Mouse (Mus musculus) lung, embryonic 14.5 days (tissue): ENCODE data around the gene Rftn1. TPM values are rescaled to one million over a fixed set of nuclear protein-coding genes. Genes with fewer than 3 reads are reported as not detected.
A peak's percentile ranks its signal among the peaks of the same experiment; 100 is the strongest.

Source experiments
- ATAC-seq: fragments of 200-750 bp; cut with Nextera tagmentation; 2 replicates; pipeline ENCODE4 v1.8.0; 2017; ENCODE audit warnings: mild to moderate bottlenecking, moderate TSS enrichment, moderate library complexity; ENCODE audit not compliant: insufficient read depth
- DNase-seq: peaks from one replicate; pipeline ENCODE4 v3.0.0-alpha.2; 2015
- H3K27ac ChIP-seq: fragments of 300-500 bp; sonication (generic); 2 replicates; pipeline ENCODE4 v1.5.1; 2014; ENCODE audit warnings: low read depth, mild to moderate bottlenecking, moderate library complexity
- H3K27me3 ChIP-seq: fragments of 300-500 bp; sonication (generic); 2 replicates; pipeline ENCODE4 v1.6.1; 2014; ENCODE audit warnings: low read length, control low read depth; ENCODE audit not compliant: insufficient read depth
- H3K36me3 ChIP-seq: fragments of 300-500 bp; sonication (generic); 2 replicates; pipeline ENCODE4 v1.6.1; 2014; ENCODE audit warnings: control low read depth; ENCODE audit not compliant: insufficient read depth
- H3K4me1 ChIP-seq: fragments of 300-500 bp; sonication (generic); 2 replicates; pipeline ENCODE4 v1.6.1; 2014; ENCODE audit warnings: antibody characterized with exemption, control low read depth; ENCODE audit not compliant: insufficient read depth
- H3K4me2 ChIP-seq: fragments of 300-500 bp; sonication (generic); 2 replicates; pipeline ENCODE4 v1.6.1; 2014; ENCODE audit warnings: mild to moderate bottlenecking
- H3K4me3 ChIP-seq: fragments of 300-500 bp; sonication (generic); 2 replicates; pipeline ENCODE4 v1.5.1; 2014; ENCODE audit warnings: low read depth, low read length
- H3K9ac ChIP-seq: fragments of 300-500 bp; sonication (generic); 2 replicates; pipeline ENCODE4 v1.6.1; 2014
- H3K9me3 ChIP-seq: fragments of 300-500 bp; sonication (generic); 2 replicates; pipeline ENCODE4 v1.6.1; 2016; ENCODE audit warnings: low read depth, low read length, control low read depth
- CTCF ChIP-seq: IDR thresholded peaks from 2 replicates; pipeline ENCODE4 v1.5.1; 2016; ENCODE audit warnings: antibody characterized with exemption, low read depth
- WGBS: fragments of 180-500 bp; shearing (Covaris S2); extraction: QIAGEN DNeasy Blood & Tissue Kit; methylation state at CpG from one replicate; pipeline ENCODE4 v1.1.7; 2014; 5-methylcytosine and 5-hydroxymethylcytosine counted together
- polyA plus RNA-seq: library from polyadenylated mRNA; unstranded; fragments of >200 nt; fragmentation: Nextera tagmentation; extraction: Ambion mirVana; gene quantifications from 2 replicates; pipeline ENCODE4 v1.2.1, GENCODE M21; 2014

Rftn1 gene
- polyA plus RNA-seq, 1 experiment from 2014 or later = 19.0 TPM

- 59% methylated on average over 9 of the region's 9 CpGs for WGBS
- H3K4me3 ChIP-seq = no peak overlapping the region
- no peak overlapping the region for H3K9ac ChIP-seq
- H3K27ac ChIP-seq = no peak overlapping the region
- DNase-seq (peak; percentile 71), ATAC-seq (0 out of 2 replicates have a peak, but pooled peaks have one; percentile 42)
- H3K9me3 ChIP-seq = no peaks in the 10 kb centered on the region
- H3K4me2 ChIP-seq = no peak overlapping the region
- peaks cover 6% of the 10 kb centered on the region for H3K4me1 ChIP-seq
- H3K27me3 ChIP-seq = no peaks in the 10 kb centered on the region
- TF ChIP-seq CTCF = no peak; the same call in 1 of the 2 replicates
- no peaks in the 10 kb centered on the region for H3K36me3 ChIP-seq
Observed at GRCm38 (mm10) chr17:50136060-50136459, 54.4 kb downstream of the Rftn1 start.

DNA sequence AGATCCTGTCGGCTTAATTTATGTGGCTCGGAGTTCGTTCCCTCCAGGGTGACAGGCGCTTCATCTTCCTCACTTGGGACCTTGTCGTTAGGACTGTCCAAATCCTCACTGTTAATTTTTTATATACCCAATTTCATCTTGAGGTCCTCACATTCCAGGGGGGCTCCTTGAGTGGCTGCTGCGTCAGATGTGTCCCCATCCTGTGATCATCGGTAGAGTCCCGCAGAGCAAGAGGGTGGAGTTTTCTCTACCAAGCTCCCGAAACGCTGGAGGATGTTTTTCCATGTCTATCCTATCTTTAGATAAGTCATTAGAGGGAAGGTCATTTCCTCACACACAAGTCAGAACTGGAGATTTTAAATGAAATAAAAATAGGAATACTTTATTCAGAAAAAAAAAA, 55.0 kb downstream of the Rftn1 start:
- H3K9ac ChIP-seq = no peak overlapping the region
- WGBS = 35% methylated on average over 10 of the region's 10 CpGs
- no peak overlapping the region for H3K27ac ChIP-seq
- no peak for ATAC-seq
- H3K4me3 ChIP-seq = no peak overlapping the region
- no peaks in the 10 kb centered on the region for H3K9me3 ChIP-seq
- no peaks in the 10 kb centered on the region for H3K36me3 ChIP-seq
- peaks cover 6% of the 10 kb centered on the region for H3K4me1 ChIP-seq
- H3K27me3 ChIP-seq = no peaks in the 10 kb centered on the region
- TF ChIP-seq CTCF = no peak
- H3K4me2 ChIP-seq = peak overlapping the region; percentile 23; the same call in 1 of the 2 replicates
- DNase-seq = no peak

DNA sequence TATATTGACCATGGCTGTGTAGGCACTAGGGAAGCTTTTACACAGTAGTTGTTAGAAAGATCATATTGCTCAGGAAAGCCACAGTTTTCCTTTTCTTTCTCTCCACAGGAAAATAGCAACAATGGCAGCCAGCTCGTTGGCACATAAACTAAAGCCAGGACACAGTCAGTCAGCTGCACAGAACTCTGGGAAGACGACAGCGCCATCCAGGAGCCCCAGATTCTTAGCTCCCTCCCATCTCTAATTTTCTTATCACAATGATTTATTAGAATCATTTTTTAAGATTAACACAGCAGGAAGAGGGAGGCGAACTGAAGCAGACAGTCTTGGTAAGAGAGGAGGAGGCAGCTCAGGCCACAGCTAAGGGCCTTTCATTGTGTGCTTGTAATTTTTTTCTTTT, 58.8 kb downstream of the Rftn1 start:
- Histone ChIP-seq H3K36me3 (no peaks in the 10 kb centered on the region), H3K27me3 (no peaks in the 10 kb centered on the region), H3K4me3 (no peak overlapping the region), H3K9ac (no peak overlapping the region), H3K4me1 (peaks cover 6% of the 10 kb centered on the region), H3K4me2 (no peak overlapping the region), H3K27ac (no peak overlapping the region), H3K9me3 (no peaks in the 10 kb centered on the region)
- DNase-seq = no peak
- ATAC-seq = no peak
- no peak for TF ChIP-seq CTCF
- WGBS = 46% methylated on average over 4 of the region's 4 CpGs

GRCm38 (mm10) chr17:50130421-50130820, 60.1 kb downstream of the Rftn1 start:
- H3K9ac ChIP-seq = no peak overlapping the region
- H3K4me1 ChIP-seq = no peaks in the 10 kb centered on the region
- TF ChIP-seq CTCF = no peak
- no peak overlapping the region for H3K4me3 ChIP-seq
- no peak overlapping the region for H3K27ac ChIP-seq
- no peak for DNase-seq
- ATAC-seq = no peak
- 68% methylated on average over 4 of the region's 4 CpGs for WGBS
- no peak overlapping the region for H3K4me2 ChIP-seq
- H3K9me3 ChIP-seq = no peaks in the 10 kb centered on the region
- no peaks in the 10 kb centered on the region for H3K27me3 ChIP-seq
- no peaks in the 10 kb centered on the region for H3K36me3 ChIP-seq

DNA sequence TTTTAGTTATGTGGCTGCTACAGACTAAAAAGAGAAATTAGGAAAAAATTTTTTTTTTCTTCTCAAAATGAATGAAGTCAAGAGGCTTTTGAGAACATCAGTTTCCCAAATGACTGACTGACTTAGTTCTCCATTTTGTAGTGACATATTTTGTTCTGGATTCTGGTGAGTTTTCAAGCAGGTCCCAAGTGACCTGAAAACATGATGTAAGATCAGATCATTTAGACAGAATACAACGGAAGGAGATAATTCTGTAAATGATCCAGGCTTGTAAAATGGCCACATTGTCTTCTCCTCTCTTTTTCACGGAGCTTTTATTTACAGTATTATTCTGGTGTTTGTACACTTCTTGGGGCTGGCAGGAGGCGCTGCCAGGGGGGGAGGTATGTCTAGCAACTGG, 62.1 kb downstream of the Rftn1 start:
- Histone ChIP-seq H3K4me2 (no peak overlapping the region), H3K9ac (no peak overlapping the region), H3K27ac (no peak overlapping the region), H3K4me3 (no peak overlapping the region), H3K27me3 (no peaks in the 10 kb centered on the region), H3K4me1 (no peaks in the 10 kb centered on the region; the same call in 1 of the 2 replicates), H3K9me3 (no peaks in the 10 kb centered on the region), H3K36me3 (no peaks in the 10 kb centered on the region)
- DNase-seq (no peak), ATAC-seq (no peak)
- 49% methylated on average over 3 of the region's 3 CpGs for WGBS
- TF ChIP-seq CTCF = no peak

DNA sequence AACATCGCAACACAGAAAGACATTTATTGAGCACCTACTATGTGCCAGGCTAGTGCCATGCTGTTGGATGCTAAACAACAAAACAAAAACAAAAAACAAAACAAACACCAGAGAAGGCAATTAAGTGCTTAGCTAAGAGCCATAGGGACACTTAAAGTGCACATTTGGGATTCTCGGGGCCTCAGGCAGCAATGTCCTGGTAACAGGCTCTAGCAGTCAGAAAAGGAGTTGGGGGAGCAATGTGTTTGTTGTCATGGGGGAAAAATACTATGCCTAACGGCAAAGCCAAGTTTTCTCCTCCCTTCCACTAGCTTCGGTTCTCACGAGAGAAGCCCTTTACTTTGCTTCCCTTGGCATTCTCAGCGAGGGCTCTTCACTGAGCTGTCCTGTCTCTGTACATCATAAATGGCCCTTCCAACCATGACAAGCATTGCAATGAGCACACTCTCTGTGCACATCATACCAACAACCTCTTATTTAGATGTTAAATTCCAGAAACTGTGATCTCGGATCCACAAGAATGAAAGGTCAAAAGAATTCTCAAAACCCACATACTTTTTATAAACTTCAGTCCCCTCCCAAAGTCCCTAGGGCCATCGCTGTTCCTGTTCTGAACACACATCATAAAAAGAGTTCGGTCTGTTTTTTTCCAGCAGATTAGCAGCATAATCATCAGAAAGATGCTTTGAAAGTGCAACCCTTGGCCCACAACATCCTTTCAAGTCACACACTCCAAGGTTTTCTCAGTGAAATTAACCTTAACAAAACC, 63.2 kb downstream of the Rftn1 start:
- DNase-seq (no peak), ATAC-seq (no peak)
- Histone ChIP-seq H3K4me3 (no peak overlapping the region), H3K27ac (no peak overlapping the region), H3K36me3 (no peaks in the 10 kb centered on the region), H3K9me3 (no peaks in the 10 kb centered on the region), H3K9ac (no peak overlapping the region), H3K4me2 (no peak overlapping the region), H3K27me3 (no peaks in the 10 kb centered on the region), H3K4me1 (no peaks in the 10 kb centered on the region; the same call in 1 of the 2 replicates)
- no peak for TF ChIP-seq CTCF
- WGBS = 76% methylated on average over 9 of the region's 9 CpGs

DNA sequence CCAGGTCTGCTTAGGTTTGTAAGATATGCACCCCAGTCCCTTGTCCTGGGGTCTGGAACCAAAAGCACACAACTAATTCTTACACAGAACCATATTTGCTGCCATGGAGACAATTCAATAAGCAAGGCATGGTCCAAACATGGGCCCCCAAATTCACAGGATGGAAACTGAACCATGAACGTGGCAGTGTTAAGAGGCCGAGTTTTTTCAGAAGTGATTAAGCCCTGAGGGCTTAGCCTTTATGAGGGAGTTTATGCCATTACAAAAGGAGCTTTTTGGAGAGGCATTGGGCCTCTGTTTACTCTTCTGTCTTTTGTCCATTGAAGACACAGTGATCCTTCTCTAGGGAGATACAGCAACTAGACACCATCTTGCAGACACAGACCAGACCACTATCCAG, 63.9 kb downstream of the Rftn1 start:
- Histone ChIP-seq H3K4me1 (no peaks in the 10 kb centered on the region; the same call in 1 of the 2 replicates), H3K4me3 (no peak overlapping the region), H3K36me3 (no peaks in the 10 kb centered on the region), H3K4me2 (no peak overlapping the region), H3K27me3 (no peaks in the 10 kb centered on the region), H3K9ac (no peak overlapping the region), H3K9me3 (no peaks in the 10 kb centered on the region), H3K27ac (no peak overlapping the region)
- WGBS = 70% methylated on average over 2 of the region's 2 CpGs
- TF ChIP-seq CTCF = no peak
- ATAC-seq = no peak
- DNase-seq = no peak
